Mouse (Mus musculus): Measurements from ENCODE around the gene Scn4b. TPM values are rescaled to one million over a fixed set of nuclear protein-coding genes. Genes with fewer than 3 reads are reported as not detected.

Scn4b gene
- polyA plus RNA-seq, 1 experiment from 2014 or later, result 0.65 TPM

DNA sequence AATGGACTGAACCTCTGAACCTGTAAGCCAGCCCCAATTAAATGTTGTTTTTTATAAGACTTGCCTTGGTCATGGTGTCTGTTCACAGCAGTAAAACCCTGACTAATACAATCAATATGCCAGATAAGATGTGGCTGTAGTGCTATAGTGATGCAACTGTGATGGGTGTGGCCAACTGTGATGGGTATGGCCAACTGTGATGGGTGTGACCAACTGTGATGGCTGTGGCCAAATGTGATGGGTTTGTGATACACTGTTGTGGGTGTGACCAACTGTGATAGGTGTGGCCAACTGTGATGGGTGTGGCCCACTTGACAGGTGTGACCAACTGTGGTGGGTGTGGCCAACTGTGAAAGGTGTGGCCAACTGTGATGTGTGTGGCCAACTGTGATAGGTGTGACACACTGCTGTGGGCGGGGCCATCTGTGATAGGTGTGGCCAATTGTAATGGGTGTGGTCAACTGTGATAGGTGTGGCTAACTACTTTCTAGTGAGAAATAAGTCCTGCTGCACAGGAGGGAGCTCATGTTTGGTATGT, 32.9 kb downstream of the Scn4b start:
- Histone ChIP-seq H3K4me1 (no peaks in the 10 kb centered on the region), H3K4me3 (no peak overlapping the region), H3K27me3 (no peaks in the 10 kb centered on the region), H3K4me2 (no peak overlapping the region), H3K36me3 (no peaks in the 10 kb centered on the region), H3K9ac (no peak overlapping the region), H3K9me3 (no peaks in the 10 kb centered on the region), H3K27ac (no peak overlapping the region)
- no peak for ATAC-seq (ENCODE audit: borderline replicate concordance, extremely low read depth, low FRiP score, low TSS enrichment)
- WGBS, result 81% methylated on average over 1 of the region's 1 CpGs

DNA sequence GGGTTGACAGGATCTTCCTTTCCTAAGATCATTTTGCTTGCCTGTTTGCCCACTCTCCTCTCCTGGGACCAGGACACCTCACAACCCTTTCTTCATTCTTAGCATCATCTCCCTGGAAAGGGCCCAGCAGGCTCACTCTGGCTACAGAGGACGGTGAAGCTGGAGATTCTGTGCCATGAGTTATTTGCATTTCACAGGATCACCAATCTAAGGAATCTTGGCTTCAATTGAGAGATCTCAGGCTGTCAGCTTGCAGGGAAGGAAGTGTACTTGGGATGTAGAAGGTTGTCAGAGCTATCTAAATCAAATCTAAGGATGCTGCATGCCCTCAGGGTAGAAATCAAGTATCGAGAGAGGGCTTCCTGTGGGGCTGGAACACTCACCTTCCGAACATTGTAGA, 35.3 kb downstream of the Scn4b start:
- Histone ChIP-seq H3K9me3 (no peaks in the 10 kb centered on the region), H3K4me1 (no peaks in the 10 kb centered on the region), H3K4me2 (no peak overlapping the region), H3K9ac (no peak overlapping the region), H3K36me3 (no peaks in the 10 kb centered on the region), H3K27ac (no peak overlapping the region), H3K27me3 (no peaks in the 10 kb centered on the region), H3K4me3 (no peak overlapping the region)
- 55% methylated on average over 3 of the region's 3 CpGs for WGBS
- no peak for ATAC-seq (ENCODE audit: borderline replicate concordance, extremely low read depth, low FRiP score, low TSS enrichment)

DNA sequence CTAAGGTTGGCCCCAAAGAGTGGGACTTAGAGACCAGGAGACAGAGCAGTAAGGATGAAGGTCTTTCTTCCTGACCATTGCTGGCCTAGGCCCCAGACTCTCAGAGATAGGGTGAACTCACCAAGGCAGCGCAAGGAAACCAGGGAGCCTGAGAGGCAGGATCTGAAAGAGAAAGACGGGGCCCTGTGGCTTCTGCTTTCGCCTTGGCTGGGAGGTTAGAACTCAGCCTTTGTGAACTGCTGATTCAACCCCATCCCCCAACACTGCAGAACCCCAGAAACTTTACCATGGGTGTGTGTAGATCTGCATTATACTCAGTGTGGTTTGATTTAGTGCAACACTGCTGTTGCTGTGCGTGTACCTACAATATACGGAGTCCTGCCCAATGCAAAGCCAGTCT, 41.1 kb downstream of the Scn4b start:
- H3K27me3 ChIP-seq, result no peaks in the 10 kb centered on the region
- H3K4me3 ChIP-seq, result no peak overlapping the region
- no peaks in the 10 kb centered on the region for H3K9me3 ChIP-seq
- H3K4me2 ChIP-seq, result no peak overlapping the region
- WGBS, result 85% methylated on average over 5 of the region's 5 CpGs
- H3K9ac ChIP-seq, result no peak overlapping the region
- no peak for ATAC-seq (ENCODE audit: borderline replicate concordance, extremely low read depth, low FRiP score, low TSS enrichment)
- H3K27ac ChIP-seq, result no peak overlapping the region
- no peaks in the 10 kb centered on the region for H3K4me1 ChIP-seq
- no peaks in the 10 kb centered on the region for H3K36me3 ChIP-seq

GRCm38 (mm10) chr9:45181770-45182169, 43.6 kb downstream of the Scn4b start, which contains the start of gene BC049352:
Gene BC049352, plus strand, starts transcription at chr9:45182007.
- H3K36me3 ChIP-seq, result no peaks in the 10 kb centered on the region
- no peak within 1 kb of the TSS for H3K4me2 ChIP-seq
- no peaks in the 10 kb centered on the region for H3K4me1 ChIP-seq
- no peaks in the 10 kb centered on the region for H3K27me3 ChIP-seq
- ATAC-seq (ENCODE audit: borderline replicate concordance, extremely low read depth, low FRiP score, low TSS enrichment), result no peak
- no peak within 1 kb of the TSS for H3K9ac ChIP-seq
- no peak within 1 kb of the TSS for H3K4me3 ChIP-seq
- no peak within 1 kb of the TSS for H3K27ac ChIP-seq
- 7% methylated on average over 2 of the region's 2 CpGs for WGBS
- H3K9me3 ChIP-seq, result no peaks in the 10 kb centered on the region

- no peak overlapping the region for H3K4me2 ChIP-seq
- no peaks in the 10 kb centered on the region for H3K36me3 ChIP-seq
- H3K27ac ChIP-seq, result no peak overlapping the region
- no peaks in the 10 kb centered on the region for H3K4me1 ChIP-seq
- no peaks in the 10 kb centered on the region for H3K27me3 ChIP-seq
- no peaks in the 10 kb centered on the region for H3K9me3 ChIP-seq
- no peak overlapping the region for H3K9ac ChIP-seq
- 49% methylated on average over 3 of the region's 3 CpGs for WGBS
- ATAC-seq (ENCODE audit: borderline replicate concordance, extremely low read depth, low FRiP score, low TSS enrichment), result no peak
- H3K4me3 ChIP-seq, result no peak overlapping the region
These were observed 44.3 kb downstream of the Scn4b start for GRCm38 (mm10) chr9:45182521-45182920.

- no peak for ATAC-seq (ENCODE audit: borderline replicate concordance, extremely low read depth, low FRiP score, low TSS enrichment)
- Histone ChIP-seq H3K4me2 (no peak overlapping the region), H3K27ac (no peak overlapping the region), H3K9ac (no peak overlapping the region), H3K9me3 (no peaks in the 10 kb centered on the region), H3K4me1 (no peaks in the 10 kb centered on the region), H3K27me3 (no peaks in the 10 kb centered on the region), H3K4me3 (no peak overlapping the region), H3K36me3 (no peaks in the 10 kb centered on the region)
- 73% methylated on average over 6 of the region's 6 CpGs for WGBS
These were observed 45.1 kb downstream of the Scn4b start for GRCm38 (mm10) chr9:45183266-45183665.

- Histone ChIP-seq H3K9ac (no peak overlapping the region), H3K9me3 (no peaks in the 10 kb centered on the region), H3K27me3 (no peaks in the 10 kb centered on the region), H3K4me2 (no peak overlapping the region), H3K27ac (no peak overlapping the region), H3K36me3 (no peaks in the 10 kb centered on the region), H3K4me3 (no peak overlapping the region), H3K4me1 (no peaks in the 10 kb centered on the region)
- WGBS, result 62% methylated on average over 4 of the region's 4 CpGs
- no peak for ATAC-seq (ENCODE audit: borderline replicate concordance, extremely low read depth, low FRiP score, low TSS enrichment)
These were observed 47.1 kb downstream of the Scn4b start for GRCm38 (mm10) chr9:45185250-45185649.

- H3K9ac ChIP-seq, result no peak overlapping the region
- H3K4me2 ChIP-seq, result no peak overlapping the region
- no peak overlapping the region for H3K27ac ChIP-seq
- ATAC-seq (ENCODE audit: borderline replicate concordance, extremely low read depth, low FRiP score, low TSS enrichment), result no peak
- no peak overlapping the region for H3K4me3 ChIP-seq
- H3K36me3 ChIP-seq, result no peaks in the 10 kb centered on the region
- H3K9me3 ChIP-seq, result no peaks in the 10 kb centered on the region
- H3K4me1 ChIP-seq, result no peaks in the 10 kb centered on the region
- WGBS, result 81% methylated on average over 10 of the region's 10 CpGs
- H3K27me3 ChIP-seq, result no peaks in the 10 kb centered on the region
These were observed 50.7 kb downstream of the Scn4b start for GRCm38 (mm10) chr9:45188570-45189563.

DNA sequence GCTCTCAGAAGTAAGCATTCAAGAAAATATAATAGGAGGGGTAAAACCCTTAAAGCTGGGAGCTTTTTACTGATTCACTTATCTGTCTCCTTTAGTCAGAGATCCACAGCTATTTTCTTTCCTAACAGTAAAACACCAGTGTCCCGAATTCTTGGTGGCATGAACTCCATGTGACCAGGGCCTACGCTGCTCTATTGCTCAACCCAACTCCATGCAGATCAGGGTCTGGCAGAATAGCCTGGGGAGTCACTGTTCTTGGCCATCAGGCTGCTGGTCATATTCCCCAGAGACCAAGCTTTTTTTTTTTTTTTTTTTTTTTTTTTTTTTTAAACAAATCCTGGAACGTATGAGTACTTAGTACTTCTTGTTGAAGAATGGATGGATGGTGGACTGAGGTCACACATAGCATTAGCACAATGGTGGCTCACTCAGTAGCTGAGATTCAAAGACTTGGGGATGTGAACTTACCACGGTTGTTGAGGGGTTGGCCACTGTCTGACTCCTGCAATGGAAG, 51.5 kb downstream of the Scn4b start:
- no peaks in the 10 kb centered on the region for H3K27me3 ChIP-seq
- H3K9me3 ChIP-seq, result no peaks in the 10 kb centered on the region
- no peak for ATAC-seq (ENCODE audit: borderline replicate concordance, extremely low read depth, low FRiP score, low TSS enrichment)
- no peak overlapping the region for H3K4me3 ChIP-seq
- H3K4me1 ChIP-seq, result no peaks in the 10 kb centered on the region
- 65% methylated on average over 4 of the region's 4 CpGs for WGBS
- no peak overlapping the region for H3K9ac ChIP-seq
- H3K27ac ChIP-seq, result no peak overlapping the region
- H3K36me3 ChIP-seq, result no peaks in the 10 kb centered on the region
- H3K4me2 ChIP-seq, result no peak overlapping the region

DNA sequence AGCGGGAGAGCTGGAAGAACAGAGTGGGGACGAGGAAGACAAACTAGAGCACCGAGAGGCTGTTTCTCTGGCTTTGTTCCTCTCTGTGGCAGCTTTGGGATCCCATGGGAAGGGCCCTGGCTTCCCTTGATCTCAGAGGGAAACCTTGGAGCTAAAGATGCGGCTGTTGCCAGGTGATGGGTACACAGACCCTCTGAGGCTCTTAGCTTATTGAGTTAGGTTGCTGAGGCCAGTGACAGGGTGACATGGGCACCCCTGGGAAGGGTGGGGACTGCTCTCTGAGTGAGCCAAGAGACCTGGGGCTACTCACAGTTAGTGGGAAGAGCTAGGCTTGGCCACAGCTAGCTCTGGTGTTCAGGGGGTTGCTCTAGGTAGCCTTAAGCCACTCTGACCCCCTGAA, 57.3 kb downstream of the Scn4b start:
- H3K4me3 ChIP-seq, result no peak overlapping the region
- no peaks in the 10 kb centered on the region for H3K27me3 ChIP-seq
- H3K36me3 ChIP-seq, result no peaks in the 10 kb centered on the region
- H3K27ac ChIP-seq, result no peak overlapping the region
- no peaks in the 10 kb centered on the region for H3K9me3 ChIP-seq
- no peak overlapping the region for H3K9ac ChIP-seq
- no peak for ATAC-seq (ENCODE audit: borderline replicate concordance, extremely low read depth, low FRiP score, low TSS enrichment)
- WGBS, result 62% methylated on average over 4 of the region's 4 CpGs
- no peaks in the 10 kb centered on the region for H3K4me1 ChIP-seq
- no peak overlapping the region for H3K4me2 ChIP-seq

GRCm38 (mm10) chr9:45196125-45196830, 58.1 kb downstream of the Scn4b start:
- H3K27ac ChIP-seq, result no peak overlapping the region
- H3K4me2 ChIP-seq, result no peak overlapping the region
- ATAC-seq (ENCODE audit: borderline replicate concordance, extremely low read depth, low FRiP score, low TSS enrichment), result no peak
- H3K4me3 ChIP-seq, result no peak overlapping the region
- H3K27me3 ChIP-seq, result no peaks in the 10 kb centered on the region
- 71% methylated on average over 8 of the region's 8 CpGs for WGBS
- no peaks in the 10 kb centered on the region for H3K36me3 ChIP-seq
- no peak overlapping the region for H3K9ac ChIP-seq
- H3K4me1 ChIP-seq, result no peaks in the 10 kb centered on the region
- H3K9me3 ChIP-seq, result no peaks in the 10 kb centered on the region

- H3K9me3 ChIP-seq, result no peaks in the 10 kb centered on the region
- H3K9ac ChIP-seq, result no peak overlapping the region
- H3K27me3 ChIP-seq, result no peaks in the 10 kb centered on the region
- H3K4me2 ChIP-seq, result no peak overlapping the region
- no peak for ATAC-seq (ENCODE audit: borderline replicate concordance, extremely low read depth, low FRiP score, low TSS enrichment)
- H3K4me3 ChIP-seq, result no peak overlapping the region
- no peaks in the 10 kb centered on the region for H3K36me3 ChIP-seq
- 76% methylated on average over 5 of the region's 5 CpGs for WGBS
- H3K27ac ChIP-seq, result no peak overlapping the region
- H3K4me1 ChIP-seq, result no peaks in the 10 kb centered on the region
These were observed 59.4 kb downstream of the Scn4b start for GRCm38 (mm10) chr9:45197549-45197948.

All from lung, embryonic 15.5 days (tissue).